Mouse (Mus musculus): Measurements from ENCODE around the gene Trio.

DNA sequence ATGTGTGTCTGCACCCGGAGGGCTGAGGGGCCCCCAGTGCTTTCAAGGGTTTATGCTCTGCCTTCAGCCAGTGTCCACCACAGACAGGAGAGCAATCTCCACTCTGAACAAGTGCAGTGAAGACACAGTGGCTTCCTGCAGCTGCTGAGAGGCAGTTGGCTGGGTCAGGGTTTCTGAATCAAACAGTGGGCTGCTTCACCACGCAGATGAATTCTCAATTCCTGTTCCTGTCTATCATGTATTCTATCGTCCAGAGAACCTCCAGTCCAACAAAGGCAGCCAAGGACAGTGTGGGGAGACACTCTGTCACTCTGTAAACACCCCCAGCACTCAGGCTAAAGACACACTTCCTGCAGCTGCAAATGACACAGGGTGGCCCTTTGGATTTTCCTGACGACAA is 48.7 kb downstream of the Trio start:
- TF ChIP-seq CTCF (IDR thresholded peaks at IDR 0.05; ENCODE audit: extremely low read depth, insufficient read depth, insufficient read length, insufficient replicate concordance) (no peak), POLR2A (IDR thresholded peaks at IDR 0.05; ENCODE audit: low read depth, low read length) (no peak)
